Mouse (Mus musculus) embryonic facial prominence, embryonic 10.5 days (tissue): Measurements from ENCODE around the gene Ap2a1. TPM values are rescaled to one million over a fixed set of nuclear protein-coding genes. Genes with fewer than 3 reads are reported as not detected.

Experiments
- DNase-seq: peaks from one replicate; pipeline ENCODE4 v3.0.0-alpha.2; 2017; ENCODE audit warnings: low spot score
- H3K27ac ChIP-seq: fragments of 300-500 bp; sonication (generic); replicated peaks from 2 replicates; pipeline ENCODE4 v1.5.1; 2016; ENCODE audit warnings: mild to moderate bottlenecking
- H3K27me3 ChIP-seq: fragments of 300-500 bp; sonication (generic); replicated peaks from 2 replicates; pipeline ENCODE4 v1.6.1; 2016; ENCODE audit warnings: low read depth, mild to moderate bottlenecking; ENCODE audit not compliant: poor library complexity, severe bottlenecking
- H3K36me3 ChIP-seq: fragments of 300-500 bp; sonication (generic); replicated peaks from 2 replicates; pipeline ENCODE4 v1.6.1; 2016; ENCODE audit warnings: mild to moderate bottlenecking, moderate library complexity
- H3K4me1 ChIP-seq: fragments of 300-500 bp; sonication (generic); 2 replicates; pipeline ENCODE4 v1.6.1; 2016
- H3K4me3 ChIP-seq: fragments of 300-500 bp; sonication (generic); 2 replicates; pipeline ENCODE4 v1.5.1; 2016; ENCODE audit warnings: mild to moderate bottlenecking, moderate library complexity
- H3K9me3 ChIP-seq: fragments of 300-500 bp; sonication (generic); 2 replicates; pipeline ENCODE4 v1.6.1; 2016; ENCODE audit warnings: mild to moderate bottlenecking
- WGBS: fragments of 180-500 bp; shearing (Covaris S2); methylation state at CpG from one replicate; pipeline ENCODE4 v1.1.7; 2016; 5-methylcytosine and 5-hydroxymethylcytosine counted together
- polyA plus RNA-seq: library from polyadenylated mRNA; unstranded; fragments of >200 nt; fragmentation: Nextera tagmentation; extraction: Ambion mirVana; gene quantifications from 2 replicates; pipeline ENCODE4 v1.2.1, GENCODE M21; 2016

The Ap2a1 gene
- polyA plus RNA-seq, 1 experiment from 2014 or later, result 77.1 TPM

DNA sequence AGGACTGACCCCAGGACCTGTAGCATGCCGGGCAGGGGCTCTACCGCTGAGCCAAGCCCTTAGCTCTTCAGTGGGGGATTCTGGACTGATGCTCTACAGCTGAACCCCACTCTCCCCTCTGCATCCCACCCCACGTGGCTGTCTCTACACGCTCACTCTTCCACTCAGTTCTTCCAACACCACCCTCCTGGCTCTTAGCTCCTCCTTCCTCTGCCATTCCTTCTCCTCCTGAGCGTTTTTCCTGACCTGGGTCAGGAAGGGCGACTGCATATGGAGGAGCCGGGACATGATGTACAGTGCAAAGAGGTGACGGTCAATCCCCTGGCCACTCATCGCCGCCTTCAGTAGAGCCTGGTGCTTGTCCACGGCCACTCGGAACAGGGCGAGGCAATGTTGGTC lies 31.2 kb upstream of the Ap2a1 start:
- Histone ChIP-seq H3K27ac (no peak overlapping the region), H3K9me3 (no peaks in the 10 kb centered on the region), H3K4me1 (peaks cover 15% of the 10 kb centered on the region), H3K27me3 (no peaks in the 10 kb centered on the region), H3K36me3 (peaks cover 49% of the 10 kb centered on the region), H3K4me3 (no peak overlapping the region)
- DNase-seq, result no peak
- 94% methylated on average over 13 of the region's 13 CpGs for WGBS

- WGBS, result 91% methylated on average over 10 of the region's 10 CpGs
- Histone ChIP-seq H3K4me1 (peaks cover 15% of the 10 kb centered on the region), H3K27me3 (no peaks in the 10 kb centered on the region), H3K4me3 (no peak overlapping the region), H3K36me3 (peaks cover 44% of the 10 kb centered on the region), H3K27ac (no peak overlapping the region), H3K9me3 (no peaks in the 10 kb centered on the region)
- no peak for DNase-seq
Measured at GRCm38 (mm10) chr7:44959874-44960511, 30.7 kb upstream of the Ap2a1 start.

GRCm38 (mm10) chr7:44959281-44959680 lies 30.0 kb upstream of the Ap2a1 start:
- Histone ChIP-seq H3K27ac (no peak overlapping the region), H3K9me3 (no peaks in the 10 kb centered on the region), H3K27me3 (no peaks in the 10 kb centered on the region), H3K36me3 (peaks cover 40% of the 10 kb centered on the region), H3K4me3 (no peak overlapping the region), H3K4me1 (peaks cover 15% of the 10 kb centered on the region)
- no peak for DNase-seq
- WGBS, result 87% methylated on average over 8 of the region's 8 CpGs

GRCm38 (mm10) chr7:44958208-44958607 lies 28.9 kb upstream of the Ap2a1 start:
- Histone ChIP-seq H3K4me3 (no peak overlapping the region), H3K27me3 (0 out of 2 replicates have a peak, but pooled peaks cover 4% of the 10 kb centered on the region), H3K9me3 (no peaks in the 10 kb centered on the region), H3K27ac (no peak overlapping the region), H3K36me3 (peaks cover 33% of the 10 kb centered on the region), H3K4me1 (peaks cover 15% of the 10 kb centered on the region)
- DNase-seq, result no peak
- WGBS, result 58% methylated on average over 7 of the region's 7 CpGs

DNA sequence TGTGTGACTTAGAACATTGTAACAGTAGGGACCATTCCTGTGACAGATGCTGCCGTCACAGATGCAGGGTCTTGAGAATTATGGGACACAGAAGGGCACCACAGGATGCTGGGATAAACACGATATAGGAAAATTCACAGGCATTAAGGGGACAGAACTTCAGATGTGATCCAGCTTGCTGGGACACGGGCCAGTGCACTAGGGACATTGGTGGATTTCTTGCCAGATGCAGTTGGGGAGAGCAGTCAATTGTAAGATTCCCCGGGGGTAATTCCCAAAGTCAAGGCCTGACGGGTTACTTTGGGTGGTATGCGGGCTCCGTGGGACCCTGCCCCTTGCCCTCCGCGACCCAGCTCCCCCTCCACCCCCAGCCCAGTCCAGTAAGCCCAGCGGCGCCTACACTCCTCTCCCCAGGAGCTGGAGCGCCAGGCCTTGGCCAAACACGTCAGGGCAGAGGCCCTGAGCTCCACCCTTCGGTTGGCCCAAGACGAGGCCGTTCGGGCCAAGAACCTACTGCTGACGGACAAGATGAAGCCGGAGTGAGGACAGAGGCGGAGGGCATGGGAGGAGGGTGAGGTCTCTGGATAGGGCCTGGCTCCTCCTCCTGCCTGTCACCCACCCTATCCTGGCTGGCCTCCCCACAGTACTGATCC lies 28.0 kb upstream of the Ap2a1 start:
- H3K4me1 ChIP-seq, result peaks cover 24% of the 10 kb centered on the region
- WGBS, result 70% methylated on average over 20 of the region's 20 CpGs
- 0 out of 2 replicates have a peak overlapping the region, but pooled peaks have one; percentile 11 for H3K27ac ChIP-seq
- H3K4me3 ChIP-seq, result peak overlapping the region; percentile 11; the same call in 1 of the 2 replicates
- peaks cover 24% of the 10 kb centered on the region for H3K36me3 ChIP-seq
- H3K27me3 ChIP-seq, result peaks cover 7% of the 10 kb centered on the region
- no peaks in the 10 kb centered on the region for H3K9me3 ChIP-seq
- no peak for DNase-seq

- Histone ChIP-seq H3K4me3 (no peak overlapping the region), H3K4me1 (peaks cover 34% of the 10 kb centered on the region), H3K9me3 (no peaks in the 10 kb centered on the region), H3K27me3 (peaks cover 17% of the 10 kb centered on the region), H3K36me3 (peaks cover 14% of the 10 kb centered on the region), H3K27ac (no peak overlapping the region)
- WGBS, result 51% methylated on average over 6 of the region's 6 CpGs
- no peak for DNase-seq
Measured at GRCm38 (mm10) chr7:44956266-44956665, 27.0 kb upstream of the Ap2a1 start.

GRCm38 (mm10) chr7:44955628-44956027 lies 26.3 kb upstream of the Ap2a1 start:
- Histone ChIP-seq H3K4me3 (no peak overlapping the region), H3K4me1 (peaks cover 34% of the 10 kb centered on the region), H3K9me3 (no peaks in the 10 kb centered on the region), H3K27me3 (peaks cover 23% of the 10 kb centered on the region), H3K27ac (no peak overlapping the region), H3K36me3 (peaks cover 8% of the 10 kb centered on the region; the same call in 1 of the 2 replicates)
- 60% methylated on average over 5 of the region's 5 CpGs for WGBS
- DNase-seq, result no peak

DNA sequence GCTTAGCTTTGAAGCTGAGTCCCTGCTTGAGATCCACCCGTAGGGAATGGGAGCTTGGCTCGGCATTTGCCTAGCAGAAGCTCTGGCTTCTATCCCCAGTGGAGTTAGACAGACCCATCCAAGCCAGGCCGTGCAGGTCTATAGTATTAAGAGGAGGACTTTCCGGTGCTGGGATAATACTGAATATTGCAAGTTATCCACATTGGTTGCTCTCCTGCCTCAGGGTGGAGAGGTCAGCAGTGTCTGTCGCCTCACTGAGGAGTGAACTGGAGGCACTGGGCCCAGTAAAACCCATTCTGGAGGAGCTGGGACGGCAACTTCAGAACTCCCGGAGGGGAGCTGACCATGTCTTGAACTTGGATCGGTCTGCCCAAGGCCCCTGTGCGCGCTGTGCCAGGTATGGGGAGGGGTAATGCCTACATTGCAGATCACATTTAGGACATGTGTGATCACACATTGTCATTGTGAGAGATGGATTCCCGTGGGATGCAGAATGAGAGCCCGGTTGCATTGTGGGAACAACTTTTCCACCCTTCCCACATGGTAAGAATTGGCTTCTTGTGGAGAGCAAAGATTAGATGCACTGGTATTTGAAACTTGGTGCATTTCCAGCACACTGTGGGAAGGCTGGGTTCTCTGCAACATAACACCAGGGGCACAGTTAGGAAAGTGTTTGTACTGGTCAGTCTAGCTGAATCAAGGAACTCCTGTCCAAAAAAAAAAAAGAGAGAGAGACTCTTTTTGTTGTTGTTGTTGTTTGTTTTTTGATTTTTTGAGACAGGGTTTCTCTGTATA lies 25.0 kb upstream of the Ap2a1 start:
- peaks cover 34% of the 10 kb centered on the region for H3K4me1 ChIP-seq
- H3K4me3 ChIP-seq, result no peak overlapping the region
- H3K9me3 ChIP-seq, result no peaks in the 10 kb centered on the region
- 81% methylated on average over 12 of the region's 12 CpGs for whole genome bisulfite sequencing
- H3K27ac ChIP-seq, result no peak overlapping the region
- H3K36me3 ChIP-seq, result 0 out of 2 replicates have a peak, but pooled peaks cover 1% of the 10 kb centered on the region
- DNase-seq, result no peak
- peaks cover 37% of the 10 kb centered on the region for H3K27me3 ChIP-seq

GRCm38 (mm10) chr7:44953561-44953960 lies 24.3 kb upstream of the Ap2a1 start:
- peaks cover 34% of the 10 kb centered on the region for H3K4me1 ChIP-seq
- no peaks in the 10 kb centered on the region for H3K36me3 ChIP-seq
- H3K4me3 ChIP-seq, result no peak overlapping the region
- no peak for DNase-seq
- H3K27ac ChIP-seq, result no peak overlapping the region
- no peaks in the 10 kb centered on the region for H3K9me3 ChIP-seq
- 56% methylated on average over 14 of the region's 14 CpGs for WGBS
- H3K27me3 ChIP-seq, result peaks cover 43% of the 10 kb centered on the region

GRCm38 (mm10) chr7:44952611-44953306 lies 23.5 kb upstream of the Ap2a1 start:
- Histone ChIP-seq H3K9me3 (no peaks in the 10 kb centered on the region), H3K27ac (peak overlapping the region; percentile 71), H3K36me3 (no peaks in the 10 kb centered on the region), H3K4me3 (peak overlapping the region; percentile 63), H3K27me3 (peaks cover 50% of the 10 kb centered on the region), H3K4me1 (peaks cover 34% of the 10 kb centered on the region)
- DNase-seq, result peak; percentile 95
- WGBS, result 6% methylated on average over 24 of the region's 24 CpGs

GRCm38 (mm10) chr7:44951960-44952359 lies 22.7 kb upstream of the Ap2a1 start:
- Histone ChIP-seq H3K36me3 (no peaks in the 10 kb centered on the region), H3K27ac (no peak overlapping the region; the same call in 1 of the 2 replicates), H3K4me1 (peaks cover 28% of the 10 kb centered on the region), H3K4me3 (peak overlapping the region; percentile 63), H3K27me3 (peaks cover 50% of the 10 kb centered on the region), H3K9me3 (no peaks in the 10 kb centered on the region)
- DNase-seq, result peak; percentile 64
- under 1% methylated on average over 10 of the region's 10 CpGs for WGBS

- Histone ChIP-seq H3K4me3 (0 out of 2 replicates have a peak overlapping the region, but pooled peaks have one; percentile 18), H3K27ac (no peak overlapping the region), H3K36me3 (no peaks in the 10 kb centered on the region), H3K27me3 (peaks cover 50% of the 10 kb centered on the region), H3K4me1 (peaks cover 19% of the 10 kb centered on the region), H3K9me3 (no peaks in the 10 kb centered on the region)
- DNase-seq, result no peak
- WGBS, result 82% methylated on average over 6 of the region's 6 CpGs
Measured at GRCm38 (mm10) chr7:44949922-44950321, 20.6 kb upstream of the Ap2a1 start.
